ENCODE assay signal across 1 mouse cellular context in the genomic region with DNA sequence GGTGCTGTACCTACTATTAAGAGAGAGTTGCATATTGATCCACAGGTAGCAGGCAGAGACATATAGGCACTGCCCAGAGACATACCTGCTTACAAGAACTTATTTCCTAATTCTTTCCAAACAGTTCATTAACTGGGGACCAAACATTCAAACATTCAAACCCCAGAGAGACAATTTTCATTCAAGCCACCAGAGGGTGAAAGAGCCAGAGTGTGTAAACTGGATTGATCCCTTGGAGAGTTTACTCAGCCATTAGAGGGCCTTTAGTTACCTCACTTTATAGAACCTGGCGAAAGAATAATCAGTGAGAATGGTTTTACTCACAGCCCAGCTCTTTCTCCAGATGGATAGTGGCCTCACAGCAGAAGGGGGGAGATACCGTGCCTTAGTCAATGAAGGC.
TF ChIP-seq lines count a peak whose summit lies in the region.

No protein-coding gene starts in this region.

TF ChIP-seq in MEL, 35 proteins besides CTCF, POLR2A, EP300 and RAD21:
- TF ChIP-seq MAFK (IDR thresholded peaks at IDR 0.05; ENCODE audit: borderline replicate concordance, low read depth, low read length) = no peak
- TF ChIP-seq SMC3 (IDR thresholded peaks at IDR 0.05; ENCODE audit: low read depth, low read length) = peak; percentile 29; the same call in 1 of the 2 replicates
- no peak for TF ChIP-seq SIN3A (IDR thresholded peaks at IDR 0.05; ENCODE audit: low read length)
